Mouse (Mus musculus) frontal cortex, adult 2 months (tissue): ENCODE measurements around the gene Cd80. TPM values are rescaled to one million over a fixed set of nuclear protein-coding genes. Genes with fewer than 3 reads are reported as not detected.
"Not testable (repeated sequence)": the region's sequence is repeated elsewhere in the genome, so short reads cannot be mapped to it uniquely, and the experiment has no call there.

Experiments used
- DNase-seq, 2 experiments: peaks; one replicate each; pipeline ENCODE4 v3.0.0; 2022; ENCODE audit warnings: low spot score in 1 of 2; ENCODE audit errors: extremely low spot score in 1 of 2
- polyA plus RNA-seq: library from polyadenylated mRNA; depleted of rRNA; stranded (reverse); fragments of >200 nt; gene quantifications from 2 replicates; pipeline ENCODE4 v1.2.3, GENCODE M21; 2012

Gene Cd80
- polyA plus RNA-seq, 1 experiment, result 0.48 TPM

- DNase-seq, result no peak
Measured at GRCm38 (mm10) chr16:38471697-38472506, 16.5 kb downstream of the Cd80 start.

DNA sequence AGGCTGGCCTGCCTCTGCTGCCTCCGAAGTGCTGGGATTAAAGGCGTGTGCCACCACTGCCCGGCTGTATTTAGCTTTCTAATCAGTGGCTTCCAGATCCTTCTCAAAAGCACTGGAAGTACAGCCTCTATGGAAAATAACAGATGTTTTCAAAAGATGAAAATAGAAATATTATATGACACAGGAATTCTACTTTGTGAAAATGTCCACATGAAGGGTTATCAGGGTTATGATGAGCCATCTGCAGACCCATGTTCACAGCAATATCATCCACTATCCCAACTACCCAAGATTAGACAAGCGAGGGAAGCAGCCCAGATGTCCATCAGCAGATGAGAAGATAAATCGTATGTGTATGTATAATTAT lies 17.1 kb downstream of the Cd80 start:
- DNase-seq, result no peak

- DNase-seq, result no peak
Measured at GRCm38 (mm10) chr16:38473661-38474060, 18.3 kb downstream of the Cd80 start.

DNA sequence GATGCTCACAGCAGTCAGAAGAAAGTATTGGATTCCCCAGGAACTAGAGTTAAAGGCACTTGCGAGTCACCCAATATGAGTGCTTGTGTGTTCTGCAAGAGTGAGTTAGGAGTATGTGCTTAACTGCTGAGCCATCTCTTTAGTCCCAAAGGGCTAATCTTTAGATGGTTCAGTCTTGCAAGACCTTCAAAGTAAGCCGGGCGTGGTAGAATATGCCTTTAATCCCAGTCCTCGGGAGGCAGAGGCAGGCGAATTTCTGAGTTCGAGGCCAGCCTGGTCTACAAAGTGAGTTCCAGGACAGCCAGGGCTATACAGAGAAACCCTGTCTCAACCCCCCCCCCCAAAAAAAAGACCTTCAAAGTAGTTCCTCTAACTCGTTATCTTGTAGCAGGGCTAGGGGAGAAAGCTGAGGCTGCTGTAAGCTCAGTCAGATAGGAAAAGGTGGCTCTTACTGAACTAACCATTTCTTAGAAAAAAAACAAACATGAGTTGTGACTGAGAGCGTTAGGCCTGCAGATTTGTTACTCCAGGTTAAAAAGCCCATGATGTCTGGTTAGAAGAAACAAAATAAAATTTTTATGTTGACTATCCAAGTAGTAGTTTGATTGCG lies 19.4 kb downstream of the Cd80 start:
- no peak for DNase-seq

DNA sequence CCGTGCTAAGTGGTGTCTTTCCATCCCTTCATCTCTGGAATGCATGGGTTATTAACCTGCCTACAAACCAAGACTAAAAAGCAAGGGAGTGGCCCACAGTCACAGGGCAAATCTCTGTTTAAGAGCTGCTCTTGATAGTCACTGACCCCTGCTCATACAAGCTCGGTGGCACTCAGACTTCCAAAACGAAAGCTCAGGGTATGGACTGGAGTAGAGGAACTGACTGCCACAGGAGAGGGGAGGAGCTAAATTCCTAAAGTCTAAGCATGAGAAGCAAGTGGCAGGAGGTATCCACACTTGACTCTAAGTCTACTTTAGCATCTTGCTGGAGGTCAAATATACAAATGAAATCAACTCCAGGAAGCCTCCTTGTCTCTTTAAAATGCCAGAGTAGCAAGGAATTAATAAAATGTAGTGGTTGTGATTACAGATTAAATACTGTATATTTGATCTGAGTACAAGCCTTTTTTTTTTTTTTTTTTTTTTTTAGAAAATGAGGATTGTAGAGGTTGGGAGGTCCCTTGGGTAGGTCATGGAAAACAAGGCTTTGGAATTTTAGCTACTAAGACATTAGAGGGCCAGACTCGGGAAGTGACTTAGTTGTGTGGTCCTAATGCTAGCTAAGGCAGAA lies 20.4 kb downstream of the Cd80 start:
- no peak for DNase-seq

DNA sequence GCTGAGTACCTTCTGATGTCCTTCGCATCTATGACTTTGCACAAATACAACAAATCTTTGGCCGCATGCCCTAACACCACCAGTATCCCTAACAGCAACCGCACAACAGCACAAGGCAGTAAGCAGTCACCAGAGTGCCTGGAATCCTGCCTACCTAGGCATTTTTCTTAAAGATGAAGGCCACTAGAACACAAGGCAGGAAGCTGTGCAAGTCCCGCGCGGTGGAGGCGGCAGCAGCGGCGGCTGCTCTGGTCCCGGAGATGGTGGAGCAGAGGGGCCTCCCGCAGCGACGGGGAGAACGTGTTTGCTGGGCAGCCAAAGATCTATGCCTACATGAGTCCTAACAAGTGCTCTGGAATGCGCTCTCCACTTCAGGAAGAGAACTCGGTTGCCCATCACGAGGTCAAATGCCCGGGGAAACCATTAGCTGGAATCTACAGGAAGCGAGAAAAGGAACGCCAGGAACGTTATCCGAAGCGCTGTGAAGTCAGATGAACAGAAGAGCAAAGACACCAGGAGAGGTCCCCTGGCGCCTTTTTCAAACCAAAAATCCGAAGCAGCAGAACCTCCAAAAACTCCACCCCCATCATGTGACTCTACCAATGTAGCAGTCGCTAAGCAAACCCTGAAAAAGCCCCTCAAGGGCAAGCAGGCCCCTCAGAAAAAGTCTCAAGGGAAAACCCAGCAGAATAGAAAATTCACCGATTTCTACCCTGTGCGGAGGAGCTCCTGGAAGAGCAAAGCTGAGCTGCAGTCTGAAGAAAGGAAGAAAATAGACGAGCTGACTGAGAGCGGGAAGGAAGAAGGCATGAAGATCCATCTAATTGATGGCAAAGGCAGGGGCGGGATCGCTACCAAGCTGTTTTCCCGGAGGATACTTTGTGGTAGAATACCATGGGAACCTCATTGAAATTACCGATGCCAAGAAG lies 21.2 kb downstream of the Cd80 start:
- peak in 1 of 2 experiments; percentile 47 for DNase-seq

DNA sequence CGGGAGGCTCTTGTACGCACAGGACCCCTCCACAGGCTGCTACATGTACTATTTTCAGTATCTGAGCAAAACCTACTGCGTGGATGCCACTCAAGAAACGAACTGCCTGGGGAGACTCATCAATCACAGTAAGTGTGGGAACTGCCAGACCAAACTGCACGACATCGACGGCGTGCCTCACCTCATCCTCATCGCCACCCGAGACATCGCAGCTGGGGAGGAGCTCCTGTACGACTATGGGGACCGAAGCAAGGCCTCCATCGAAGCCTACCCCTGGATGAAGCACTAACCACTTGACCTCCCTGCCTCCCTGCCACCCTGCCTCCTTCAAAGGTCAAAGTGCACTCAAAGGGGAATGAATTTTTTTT lies 21.9 kb downstream of the Cd80 start:
- DNase-seq, result not testable (repeated sequence)

GRCm38 (mm10) chr16:38478296-38478695 lies 22.9 kb downstream of the Cd80 start:
- no peak for DNase-seq

- no peak for DNase-seq
Measured at GRCm38 (mm10) chr16:38481327-38481726, 26.0 kb downstream of the Cd80 start.

DNA sequence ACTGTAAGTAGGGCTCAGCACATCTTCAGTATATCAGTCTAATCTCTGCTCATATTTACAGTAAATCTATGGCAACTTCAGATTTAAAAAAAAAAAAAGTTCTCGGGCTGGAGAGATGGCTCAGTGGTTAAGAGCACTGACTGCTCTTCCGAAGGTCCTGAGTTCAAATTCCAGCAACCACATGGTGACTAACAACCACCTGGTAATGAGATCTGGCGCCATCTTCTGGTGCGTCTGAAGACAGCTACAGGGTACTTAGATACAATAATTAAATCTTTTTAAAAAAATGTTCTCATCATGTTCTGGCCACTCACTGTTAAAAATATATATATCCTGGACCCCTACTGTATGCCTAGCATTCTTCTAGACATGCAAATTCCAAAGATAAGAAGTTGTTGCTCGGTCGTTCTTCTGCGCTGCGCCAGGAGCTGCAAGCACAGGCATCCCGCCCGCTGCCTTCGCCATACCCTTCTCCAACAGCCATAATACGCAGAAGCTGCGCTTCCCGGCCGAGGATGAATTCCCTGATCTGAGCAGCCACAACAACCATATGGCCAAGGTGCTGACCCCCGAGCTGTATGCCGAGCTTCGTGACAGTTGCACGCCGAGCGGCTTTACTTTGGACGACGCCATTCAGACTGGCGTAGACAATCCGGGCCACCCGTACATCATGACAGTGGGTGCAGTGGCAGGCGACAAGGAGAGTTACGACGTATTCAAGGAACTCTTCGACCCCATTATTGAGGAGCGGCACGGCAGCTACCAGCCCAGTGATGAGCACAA lies 27.6 kb downstream of the Cd80 start:
- DNase-seq, result peak in 1 of 2 experiments; percentile 28

- DNase-seq, result no peak
Measured at GRCm38 (mm10) chr16:38483582-38484309, 28.4 kb downstream of the Cd80 start.

- DNase-seq, result no peak
Measured at GRCm38 (mm10) chr16:38492551-38492950, 37.2 kb downstream of the Cd80 start.

- DNase-seq, result peak in 1 of 2 experiments; percentile 32
Measured at GRCm38 (mm10) chr16:38493890-38494289, 38.5 kb downstream of the Cd80 start.

DNA sequence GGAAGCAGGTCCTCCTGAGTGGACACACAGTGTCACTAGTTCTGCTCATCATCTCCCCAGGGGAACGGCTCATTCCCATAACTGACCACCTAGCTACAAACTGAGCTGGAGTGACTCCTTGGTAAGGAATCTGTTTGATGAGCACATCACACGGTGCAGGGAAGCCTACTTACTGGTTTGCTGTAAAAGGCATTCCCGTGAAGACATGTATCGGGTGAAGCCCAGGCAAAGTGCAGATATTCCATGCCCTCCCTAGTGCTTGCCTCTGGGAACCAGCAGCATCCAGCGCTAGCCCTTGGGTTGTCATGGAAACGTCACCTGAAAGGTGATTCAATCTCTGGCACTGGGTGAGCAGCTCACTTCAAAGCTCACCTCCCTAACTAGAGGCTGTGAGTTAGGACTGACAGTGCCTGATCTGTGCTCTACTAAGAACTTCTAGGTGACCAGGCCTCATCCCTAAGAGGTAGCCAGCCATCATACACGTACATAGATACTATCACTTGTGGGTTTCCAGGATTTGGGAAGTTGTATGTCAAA lies 41.3 kb downstream of the Cd80 start:
- no peak for DNase-seq

DNA sequence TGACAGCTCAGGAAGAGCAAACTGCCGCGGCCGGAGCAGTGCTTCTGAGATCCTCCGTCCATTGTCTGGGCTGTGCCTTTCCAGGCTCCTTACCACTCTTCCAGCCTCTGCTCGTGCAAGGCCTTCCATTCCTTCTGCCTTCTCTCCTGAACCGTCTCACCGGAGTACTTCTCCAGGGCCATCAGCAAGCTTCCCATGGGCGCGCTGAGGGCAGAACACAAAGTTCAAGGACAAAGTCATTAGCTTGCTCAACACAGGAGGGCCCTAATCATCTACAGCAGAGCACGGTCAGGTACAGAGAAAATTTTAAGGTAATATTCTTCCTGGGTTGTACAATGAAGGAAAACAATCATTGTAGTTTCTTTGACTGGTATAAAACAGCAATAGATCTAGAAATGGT lies 47.1 kb downstream of the Cd80 start:
- no peak for DNase-seq

DNA sequence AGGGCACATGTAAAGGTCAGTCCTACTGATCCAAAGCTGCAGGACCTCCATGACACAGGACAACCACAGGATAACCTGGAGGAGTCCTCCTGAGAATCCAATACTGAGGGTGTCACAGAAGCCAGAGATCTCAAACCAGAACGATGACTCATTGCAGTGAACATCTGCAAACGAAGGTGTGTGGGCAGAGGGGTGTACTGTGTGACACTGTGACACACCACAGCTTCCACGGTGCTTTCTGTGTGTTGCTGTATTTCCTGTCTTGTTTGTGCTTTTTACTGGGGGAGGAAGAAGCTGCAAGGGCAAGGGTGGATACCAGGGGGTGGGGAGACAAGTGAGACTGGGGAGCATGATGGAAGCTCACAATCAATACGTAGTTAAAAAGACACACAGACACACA lies 48.2 kb downstream of the Cd80 start:
- peak in 1 of 2 experiments; percentile 17 for DNase-seq

DNA sequence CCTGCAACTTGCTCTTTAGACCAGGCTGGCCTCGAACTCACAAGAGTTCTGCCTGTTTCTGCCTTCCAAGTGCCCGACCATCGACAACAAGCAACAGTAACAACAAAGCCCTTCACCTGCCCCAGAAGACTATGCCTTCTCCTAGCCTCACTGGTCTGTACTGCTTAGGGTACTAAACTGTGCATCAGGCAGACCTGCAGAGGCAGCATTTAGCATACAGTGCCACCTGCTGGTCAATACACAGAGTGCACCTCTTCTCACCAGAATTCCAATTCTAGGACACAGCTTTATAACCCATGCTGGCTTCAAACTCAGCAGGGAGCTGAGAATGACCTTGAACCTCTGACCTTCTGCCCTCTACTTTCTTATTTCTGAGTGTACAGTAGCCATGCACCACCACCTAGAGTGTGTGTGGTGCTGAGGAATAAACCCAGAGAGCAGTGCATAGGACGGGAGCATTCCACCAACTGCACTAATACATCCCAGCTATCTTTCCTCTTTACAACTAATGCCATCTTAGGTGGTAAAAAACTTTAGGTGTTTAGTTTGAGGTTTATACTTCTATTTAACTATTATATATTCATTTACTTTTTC lies 50.8 kb downstream of the Cd80 start:
- DNase-seq, result peak; percentile 57 to 83

DNA sequence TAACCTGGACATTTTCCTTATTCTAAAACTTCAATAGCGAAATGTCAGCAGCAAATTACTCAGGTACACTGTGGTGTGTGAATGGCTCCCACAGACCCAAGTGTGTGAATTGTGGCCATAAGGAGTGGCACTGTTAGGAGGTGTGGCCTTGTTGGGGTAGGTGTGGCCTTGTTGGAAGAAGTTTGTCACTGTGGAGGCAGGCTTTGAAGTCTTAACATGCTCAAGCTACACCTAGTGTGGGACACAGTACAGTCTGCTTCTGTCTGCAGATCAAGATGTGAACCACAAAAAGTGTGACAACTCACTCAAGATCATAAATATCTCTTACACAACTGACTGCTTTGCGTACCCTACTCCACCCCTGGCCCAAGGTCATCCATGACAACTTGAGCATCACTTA lies 55.5 kb downstream of the Cd80 start:
- DNase-seq, result no peak

DNA sequence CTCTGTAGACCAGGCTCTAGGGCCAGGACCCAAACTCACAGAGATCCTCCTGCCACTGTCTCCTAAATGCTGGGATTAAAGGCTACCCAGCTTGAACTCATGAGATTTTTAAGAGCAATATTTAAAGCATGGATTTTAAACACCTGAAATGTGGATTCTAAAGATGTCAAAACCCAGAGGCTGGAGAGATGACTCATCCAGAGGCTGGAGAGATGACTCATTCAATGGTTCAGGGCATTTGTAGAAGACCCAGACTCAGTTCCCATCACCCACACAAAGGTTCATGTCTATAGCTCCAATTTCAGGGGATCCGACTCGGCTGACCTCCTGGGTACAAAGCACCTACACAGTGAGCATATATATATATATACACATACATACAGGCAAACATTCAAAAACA lies 63.8 kb downstream of the Cd80 start:
- DNase-seq, result no peak
